9 mouse cellular contexts compared by ENCODE assay signal in the genomic region with DNA sequence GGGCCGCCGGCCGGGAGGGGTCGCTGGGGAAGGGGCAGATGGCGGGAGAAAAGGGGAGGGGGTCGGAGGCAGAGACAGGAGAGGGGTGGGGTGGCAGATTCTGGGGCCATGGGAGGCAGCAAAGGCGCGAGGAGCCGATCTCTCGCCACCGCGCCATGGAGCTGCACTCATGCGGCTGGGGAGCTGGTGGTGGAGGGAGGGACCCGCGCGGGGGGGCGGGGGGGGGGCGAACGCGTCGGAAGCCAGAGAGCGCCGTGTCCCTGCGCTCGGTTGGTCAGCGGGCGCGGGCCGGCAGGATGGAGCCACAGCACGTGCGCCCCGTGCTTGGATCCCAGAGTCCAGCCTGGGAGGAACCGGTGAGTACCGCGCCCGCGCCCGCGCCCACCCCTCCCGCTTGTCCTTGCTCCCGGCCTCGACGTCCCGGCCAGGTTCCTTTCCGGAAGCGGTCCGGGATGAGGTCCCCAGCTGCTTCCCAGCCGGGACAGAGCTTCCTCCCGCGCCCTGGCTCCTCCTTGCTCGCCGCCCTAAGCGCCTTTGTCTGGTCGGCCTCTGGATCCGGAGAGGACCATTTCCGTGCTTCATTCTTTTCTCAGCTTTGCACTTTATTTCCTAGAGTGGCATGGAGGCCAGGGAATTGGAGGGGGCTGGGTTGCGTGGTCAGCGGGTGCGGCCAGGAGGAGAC. TPM values are rescaled to one million over a fixed set of nuclear protein-coding genes. Genes with fewer than 3 reads are reported as not detected.
DNase-seq lines count a peak whose midpoint lies in the region; ATAC-seq and TF ChIP-seq lines count a peak whose summit lies in the region.
"Not testable (repeated sequence)": the region's sequence is repeated elsewhere in the genome, so short reads cannot be mapped to it uniquely, and the experiment has no call there.
"Had no signal": no experiment of that assay in that cellular context is flagged by ENCODE, and none has a peak within 500 bp of the region (broad histone marks: within the 10 kb centered on the region; RNA-seq: fewer than 3 reads in every experiment).

A gene (plus strand): TSS at position 278 of the 682 bp plus-strand sequence.

- intact Hi-C loops in left cerebral cortex, postnatal 4 days (cut with DNase I), result not testable (repeated sequence)

- H3K36me3 ChIP-seq in forebrain, embryonic 13.5 days (ENCODE audit: poor library complexity, severe bottlenecking); heart, embryonic 12.5 days; hindbrain, postnatal 0 days (ENCODE audit: insufficient read depth, low read length): not testable (repeated sequence)

- peak; percentile 2 for DNase-seq in cerebellum, adult 11-12 months
- DNase-seq in hindbrain, postnatal 0 days (ENCODE audit: low spot score), result peak; percentile 1
- peak; percentile 1 for DNase-seq in left cerebral cortex, postnatal 4 days
- DNase-seq in lung, postnatal 36 days, result peak; percentile 1
- DNase-seq in retina, embryonic 14.5 days (ENCODE audit: low spot score), result peak; percentile 1

- peak within 1 kb of the TSS; percentile 64 for H3K9ac ChIP-seq in forebrain, embryonic 13.5 days
- peak within 1 kb of the TSS; percentile 65; the same call in 1 of the 2 replicates for H3K9ac ChIP-seq in heart, embryonic 12.5 days
- H3K9ac ChIP-seq in hindbrain, postnatal 0 days (replicated peaks; ENCODE audit: low read length), result not testable (repeated sequence)

- not testable (repeated sequence) for H3K27me3 ChIP-seq in forebrain, embryonic 13.5 days; heart, embryonic 12.5 days (replicated peaks); hindbrain, postnatal 0 days (ENCODE audit: insufficient read depth, low read length)

- not testable (repeated sequence) for H3K9me3 ChIP-seq in forebrain, embryonic 13.5 days (replicated peaks); heart, embryonic 12.5 days (replicated peaks); hindbrain, postnatal 0 days (ENCODE audit: low read length)

- H3K4me2 ChIP-seq in forebrain, embryonic 13.5 days, result peak within 1 kb of the TSS; percentile 59
- peak within 1 kb of the TSS; percentile 64 for H3K4me2 ChIP-seq in heart, embryonic 12.5 days
- H3K4me2 ChIP-seq in hindbrain, postnatal 0 days (ENCODE audit: low read depth, low read length), result peak within 1 kb of the TSS; percentile 42; the same call in 1 of the 2 replicates

- not testable (repeated sequence) for H3K4me1 ChIP-seq in forebrain, embryonic 13.5 days; heart, embryonic 12.5 days (replicated peaks); hindbrain, postnatal 0 days (ENCODE audit: insufficient read depth, low read length)

- H3K4me3 ChIP-seq in forebrain, embryonic 13.5 days, result peak within 1 kb of the TSS; percentile 45
- H3K4me3 ChIP-seq in heart, embryonic 12.5 days, result peak within 1 kb of the TSS; percentile 51
- peak within 1 kb of the TSS; percentile 33 for H3K4me3 ChIP-seq in hindbrain, postnatal 0 days (ENCODE audit: low read length)

- ATAC-seq in forebrain, embryonic 13.5 days; heart, embryonic 12.5 days (ENCODE audit: insufficient number of reproducible peaks, low FRiP score); hindbrain, postnatal 0 days: not testable (repeated sequence)

- WGBS in forebrain, embryonic 13.5 days, result 5% methylated on average over 24 of the region's 59 CpGs
- WGBS in heart, embryonic 12.5 days, result 3% methylated on average over 34 of the region's 59 CpGs
- WGBS in hindbrain, postnatal 0 days, result 6% methylated on average over 34 of the region's 59 CpGs

- not testable (repeated sequence) for TF ChIP-seq CTCF in hindbrain, postnatal 0 days (IDR thresholded peaks at IDR 0.05; ENCODE audit: low read depth)

- H3K27ac ChIP-seq in forebrain, embryonic 13.5 days; heart, embryonic 12.5 days (ENCODE audit: poor library complexity, severe bottlenecking); hindbrain, postnatal 0 days: not testable (repeated sequence)

RNA-seq across cellular contexts. Expression of the gene that starts here (rescaled TPM):
- polyA plus RNA-seq in forebrain, embryonic 13.5 days (2015; fragmentation: Nextera tagmentation; extraction: Ambion mirVana), result 1.4 and 1.9 TPM in 2 replicates
- polyA plus RNA-seq in heart, embryonic 12.5 days (2016; fragmentation: Nextera tagmentation; extraction: Ambion mirVana), result 1.9 and 2.1 TPM in 2 replicates
- not detected in 2 replicates for total RNA-seq in hindbrain, postnatal 0 days (2014; rRNA removed)
- polyA plus RNA-seq in hindbrain, postnatal 0 days (2015; fragmentation: Nextera tagmentation; extraction: Ambion mirVana), result 3.8 and 5.3 TPM in 2 replicates
- total RNA-seq in left cerebral cortex, postnatal 4 days (2021), result 10 to 100 TPM; 35.8 to 36.1 TPM
- total RNA-seq: megakaryocyte-erythroid progenitor cell, adult 5-6 weeks had no signal
- polyA plus RNA-seq: Patski had no signal

Comparison
In these comparisons a context has a peak if more than half of its experiments do, and no peak if none do; other contexts are left out.
1. RNA of the gene that starts here (total RNA-seq): 35.8 to 36.1 TPM in left cerebral cortex, postnatal 4 days; not detected in hindbrain, postnatal 0 days; every median in the first group is over 10 times any median in the second.
2. Peak in every context shown above with its lines, with median percentiles within 50 percentile points of each other: DNase-seq, H3K4me2 ChIP-seq and H3K4me3 ChIP-seq.